Mouse (Mus musculus) small intestine, adult 2 months (tissue): ENCODE results near the gene Tnp2.

Experiments used
- CTCF ChIP-seq: fragments of 200-500 bp; IDR thresholded peaks from 2 replicates; pipeline ENCODE4 v1.5.1; 2012; ENCODE audit warnings: low read depth, mild to moderate bottlenecking, control low read depth, inconsistent platforms, low read length, moderate library complexity, mixed read lengths; ENCODE audit not compliant: insufficient replicate concordance, insufficient read length; ENCODE audit errors: extremely low read depth
- POLR2A ChIP-seq: fragments of 200-500 bp; IDR thresholded peaks from 2 replicates; pipeline ENCODE4 v1.6.1; 2012; ENCODE audit warnings: low read depth, mild to moderate bottlenecking, control low read depth, inconsistent platforms, low read length, moderate library complexity

DNA sequence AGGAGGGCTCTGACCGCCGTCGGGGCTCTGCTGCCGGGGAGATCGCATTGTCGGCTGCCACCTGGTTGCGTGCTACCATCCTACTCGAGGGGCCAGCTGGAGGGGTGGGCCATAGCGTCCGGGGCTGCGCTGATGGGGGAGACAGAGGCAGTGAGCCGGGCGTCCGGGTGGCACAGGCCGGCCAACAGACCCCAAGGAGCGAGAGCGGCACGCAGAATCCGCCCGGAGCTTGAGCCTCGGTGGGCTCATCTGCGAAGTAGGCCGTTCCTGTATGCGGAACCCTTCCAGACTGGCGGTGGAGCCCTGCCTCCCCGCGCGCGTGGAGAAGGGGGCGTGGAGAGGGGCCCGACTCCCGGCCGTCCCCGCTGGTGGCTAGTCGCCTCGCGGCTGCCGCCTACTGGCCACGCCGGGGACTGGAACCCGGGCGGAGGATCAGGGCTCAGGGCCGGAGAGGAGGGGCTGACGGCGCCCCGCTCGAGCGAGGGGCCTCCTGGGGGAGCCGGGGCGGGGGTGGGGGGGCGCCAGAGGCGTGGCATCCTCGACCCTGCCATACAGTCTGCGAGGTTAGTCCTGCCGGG lies 3.6 kb downstream of the Tnp2 start:
- no peak for TF ChIP-seq POLR2A
- TF ChIP-seq CTCF, result peak; percentile 73
